Mouse (Mus musculus): ENCODE measurements around the gene Olfr575. TPM values are rescaled to one million over a fixed set of nuclear protein-coding genes. Genes with fewer than 3 reads are reported as not detected.

The Olfr575 gene
- total RNA-seq, 2 experiments from 2014 or later, result not detected

Other genes with a start within 250 kb of the Olfr575 start
- gene Olfr33, start 239.7 kb downstream of the Olfr575 start, total RNA-seq (2021), result not detected
- gene Olfr559, start 231.3 kb downstream of the Olfr575 start, total RNA-seq (2021), result not detected
- gene Olfr560, start 199.4 kb downstream of the Olfr575 start, total RNA-seq (2021), result not detected
- under 1 TPM; 0.66 to 0.69 TPM for gene Olfr78, start 199.3 kb downstream of the Olfr575 start, total RNA-seq (2021)
- not detected for gene Olfr561, start 187.6 kb downstream of the Olfr575 start, total RNA-seq (2021)
- gene Olfr564, start 155.3 kb downstream of the Olfr575 start, total RNA-seq (2021), result not detected
- gene Olfr566, start 100.0 kb downstream of the Olfr575 start, total RNA-seq (2021), result not detected
- gene Olfr568, start 81.7 kb downstream of the Olfr575 start, total RNA-seq (2021), result not detected
- not detected for gene Olfr569, start 67.9 kb downstream of the Olfr575 start, total RNA-seq (2021)
- gene Olfr570, start 64.2 kb downstream of the Olfr575 start, total RNA-seq (2021), result not detected
- gene Olfr571, start 41.2 kb downstream of the Olfr575 start, total RNA-seq (2021), result not detected
- not detected for gene Olfr572, start 34.4 kb downstream of the Olfr575 start, total RNA-seq (2021)
- gene Olfr573-ps1, start 16.2 kb downstream of the Olfr575 start, total RNA-seq (2021), result not detected
- gene Olfr574, start 10.3 kb downstream of the Olfr575 start, total RNA-seq (2021), result not detected
- gene Olfr576, start 3.9 kb upstream of the Olfr575 start, total RNA-seq (2021), result not detected
- not detected for gene Olfr577, start 17.2 kb upstream of the Olfr575 start, total RNA-seq (2021)
- not detected for gene Olfr578, start 30.5 kb upstream of the Olfr575 start, total RNA-seq (2021)
- gene Olfr582, start 79.2 kb upstream of the Olfr575 start, total RNA-seq (2021), result not detected
- not detected for gene Olfr583, start 92.5 kb upstream of the Olfr575 start, total RNA-seq (2021)
- gene Olfr584, start 123.1 kb upstream of the Olfr575 start, total RNA-seq (2021), result not detected
- not detected for gene Olfr585, start 138.9 kb upstream of the Olfr575 start, total RNA-seq (2021)
- gene Olfr586, start 166.9 kb upstream of the Olfr575 start, total RNA-seq (2021), result not detected
- not detected for gene Olfr588-ps1, start 182.1 kb upstream of the Olfr575 start, total RNA-seq (2021)
- gene Olfr589, start 197.6 kb upstream of the Olfr575 start, total RNA-seq (2021), result not detected
- not detected for gene Olfr591, start 219.6 kb upstream of the Olfr575 start, total RNA-seq (2021)
- gene Olfr592, start 226.0 kb upstream of the Olfr575 start, total RNA-seq (2021), result not detected